Mouse (Mus musculus): ENCODE measurements around the gene Rnaset2a. TPM values are rescaled to one million over a fixed set of nuclear protein-coding genes. Genes with fewer than 3 reads are reported as not detected.
"Not testable (repeated sequence)": the region's sequence is repeated elsewhere in the genome, so short reads cannot be mapped to it uniquely, and the experiment has no call there.

Rnaset2a gene
- 1 to 10 TPM; 6.2 to 6.8 TPM for total RNA-seq (2021)
- long read RNA-seq, transcript Rnaset2a-201 (9 exons, 1,793 nt), result major isoform, 28 of 29 reads
- long read RNA-seq, partial matches to known transcripts, result 0 of 29 reads
- long read RNA-seq, other reads (novel, unspliced or antisense), result 0 of 29 reads

DNA sequence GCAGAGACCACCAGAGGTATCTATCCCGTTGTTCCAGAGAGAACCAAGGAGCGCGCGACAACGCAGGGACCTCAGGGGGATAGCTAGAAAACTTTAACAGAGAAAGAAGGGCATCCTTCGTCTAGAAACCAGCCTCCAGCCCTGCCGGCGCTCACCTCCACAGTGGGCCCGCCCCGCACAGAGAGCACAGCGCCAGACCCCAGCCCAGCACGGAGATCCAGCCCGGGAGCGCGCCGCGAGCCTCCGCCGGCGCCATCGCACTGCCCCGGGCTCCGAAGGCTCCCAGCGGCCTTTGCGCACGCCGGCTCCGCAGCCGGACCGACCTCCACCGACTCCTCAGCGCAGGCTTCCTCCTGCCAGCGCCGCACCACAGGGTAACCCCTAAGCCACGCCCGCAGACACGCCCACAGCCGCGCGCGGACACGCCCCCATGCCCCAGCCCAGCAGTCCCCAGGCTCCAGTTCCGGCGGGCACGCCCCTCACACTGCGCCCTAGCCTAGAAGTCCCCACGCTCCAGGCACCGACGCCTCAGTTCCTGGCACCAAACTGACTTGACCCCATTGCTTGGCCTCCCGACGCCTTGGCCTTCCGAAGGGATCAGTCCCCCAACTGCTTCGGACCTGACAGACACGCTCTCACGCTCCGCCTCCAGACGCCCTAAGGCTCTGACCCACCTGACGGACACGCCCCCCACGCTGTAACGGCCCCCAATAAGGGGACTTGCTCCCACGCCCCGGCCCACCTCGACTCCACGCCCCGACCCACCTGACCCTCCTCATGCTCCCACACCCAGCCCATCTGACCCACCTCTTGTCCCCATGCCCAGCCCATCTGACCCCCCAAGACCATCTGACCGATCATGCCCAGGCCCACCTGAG is at the start of gene Rnaset2a, which contains the start of gene Gm49673:
Rnaset2a (minus strand) TSS at position 659 of the 878 bp plus-strand sequence.
Gm49673 (minus strand) TSS at position 350 of the 878 bp plus-strand sequence.
- not testable (repeated sequence) for DNase-seq (ENCODE audit: low spot score in 2 of 2)

GRCm38 (mm10) chr17:8197652-8198051 is 49.8 kb upstream of the Rnaset2a start:
- DNase-seq (ENCODE audit: low spot score in 2 of 2), result no peak

- no peak for DNase-seq (ENCODE audit: low spot score in 2 of 2)
Observed at GRCm38 (mm10) chr17:8195685-8196376, 47.9 kb upstream of the Rnaset2a start.

- DNase-seq (ENCODE audit: low spot score in 2 of 2), result no peak
Observed at GRCm38 (mm10) chr17:8193678-8194077, 45.8 kb upstream of the Rnaset2a start.

- no peak for DNase-seq (ENCODE audit: low spot score in 2 of 2)
Observed at GRCm38 (mm10) chr17:8184217-8184616, 36.3 kb upstream of the Rnaset2a start.

- no peak for DNase-seq (ENCODE audit: low spot score in 2 of 2)
Observed at GRCm38 (mm10) chr17:8183815-8184214, 35.9 kb upstream of the Rnaset2a start.

GRCm38 (mm10) chr17:8177090-8177489 is 29.2 kb upstream of the Rnaset2a start:
- no peak for DNase-seq (ENCODE audit: low spot score in 2 of 2)

- DNase-seq (ENCODE audit: low spot score in 2 of 2), result no peak
Observed at GRCm38 (mm10) chr17:8171081-8171480, 23.2 kb upstream of the Rnaset2a start.

DNA sequence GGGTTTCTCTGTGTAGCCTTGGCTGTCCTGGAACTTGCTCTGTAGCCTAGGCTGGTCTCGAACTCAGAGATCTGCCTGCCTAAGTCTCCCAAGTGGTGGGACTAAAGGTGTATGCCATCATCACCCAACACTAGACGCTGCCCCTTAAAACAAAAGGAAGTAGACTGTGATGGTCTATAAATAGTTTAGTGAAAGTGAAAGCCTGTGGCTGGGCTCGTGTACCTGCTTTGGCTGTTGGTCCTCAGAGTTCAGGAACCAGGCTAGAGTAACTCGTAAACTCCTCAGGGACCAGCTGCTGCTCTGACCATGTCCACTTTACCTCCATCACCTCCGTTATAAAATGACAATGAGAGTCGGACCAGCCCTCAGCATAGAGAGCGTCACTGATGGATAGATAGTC is 22.4 kb upstream of the Rnaset2a start:
- no peak for DNase-seq (ENCODE audit: low spot score in 2 of 2)

DNA sequence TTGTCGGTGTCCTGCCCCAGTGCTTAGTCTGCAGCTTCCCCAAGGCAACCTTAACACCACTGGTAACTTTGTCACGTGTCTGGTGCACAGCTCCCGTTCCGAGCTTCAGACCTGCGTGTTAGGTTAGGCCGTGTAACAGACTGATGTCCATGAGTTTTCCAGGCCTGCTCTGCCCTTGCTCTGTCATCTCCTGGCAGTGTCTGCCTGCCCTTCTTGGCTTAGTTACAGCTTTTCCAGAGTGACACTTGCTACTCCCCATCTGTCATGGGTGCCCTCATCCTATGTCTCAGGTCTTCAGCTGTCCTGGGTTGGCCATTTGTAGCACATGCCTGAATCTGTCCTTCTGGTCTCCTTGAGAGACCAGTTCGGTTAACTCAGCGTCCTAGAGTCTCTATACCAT is 19.5 kb upstream of the Rnaset2a start:
- DNase-seq (ENCODE audit: low spot score in 2 of 2), result not testable (repeated sequence)

DNA sequence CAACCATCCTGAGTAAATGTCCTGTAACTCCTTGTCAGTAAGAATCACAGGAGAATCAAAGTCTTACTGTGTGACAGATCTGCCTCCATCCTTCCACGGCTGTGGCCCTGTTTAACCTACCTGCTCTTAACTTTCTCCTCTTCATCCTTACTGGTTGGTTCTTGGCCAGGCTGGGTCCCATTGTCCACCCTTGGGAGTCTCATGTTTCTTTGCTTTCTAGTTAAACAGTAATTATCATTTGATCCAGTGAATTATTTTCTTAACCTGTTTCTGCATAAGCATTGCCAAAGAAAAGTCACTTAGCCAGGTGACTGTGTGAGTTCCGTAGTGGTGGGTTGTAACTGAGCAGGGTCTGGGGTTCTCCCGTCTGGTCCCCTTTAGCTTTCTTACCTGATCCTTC is 18.6 kb upstream of the Rnaset2a start:
- DNase-seq (ENCODE audit: low spot score in 2 of 2), result not testable (repeated sequence)

- DNase-seq (ENCODE audit: low spot score in 2 of 2), result not testable (repeated sequence)
Observed at GRCm38 (mm10) chr17:8165977-8166376, 18.1 kb upstream of the Rnaset2a start.

DNA sequence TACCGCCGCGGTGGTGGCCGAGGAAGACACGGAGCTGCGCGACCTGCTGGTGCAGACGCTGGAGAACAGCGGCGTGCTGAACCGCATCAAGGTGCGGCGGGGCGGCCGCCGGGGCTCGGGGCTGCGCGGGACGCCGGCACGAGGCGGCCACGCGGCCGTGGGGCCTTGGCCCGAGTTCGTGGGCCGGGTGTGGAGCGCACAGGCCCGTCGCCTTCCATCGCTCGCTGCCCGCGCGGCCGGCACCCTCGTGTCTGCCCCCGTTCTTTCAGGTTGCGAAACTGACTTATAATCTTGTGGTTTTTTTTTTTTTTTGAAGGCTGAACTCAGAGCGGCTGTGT is 17.7 kb upstream of the Rnaset2a start:
- peak in 1 of 2 experiments; percentile 51 for DNase-seq (ENCODE audit: low spot score in 2 of 2)

- peak; percentile 74 to 77 for DNase-seq (ENCODE audit: low spot score in 2 of 2)
Observed at GRCm38 (mm10) chr17:8164701-8165607, 17.1 kb upstream of the Rnaset2a start, which contains the start of gene Fgfr1op. Gene Fgfr1op (plus strand): TSS chr17:8165501.

DNA sequence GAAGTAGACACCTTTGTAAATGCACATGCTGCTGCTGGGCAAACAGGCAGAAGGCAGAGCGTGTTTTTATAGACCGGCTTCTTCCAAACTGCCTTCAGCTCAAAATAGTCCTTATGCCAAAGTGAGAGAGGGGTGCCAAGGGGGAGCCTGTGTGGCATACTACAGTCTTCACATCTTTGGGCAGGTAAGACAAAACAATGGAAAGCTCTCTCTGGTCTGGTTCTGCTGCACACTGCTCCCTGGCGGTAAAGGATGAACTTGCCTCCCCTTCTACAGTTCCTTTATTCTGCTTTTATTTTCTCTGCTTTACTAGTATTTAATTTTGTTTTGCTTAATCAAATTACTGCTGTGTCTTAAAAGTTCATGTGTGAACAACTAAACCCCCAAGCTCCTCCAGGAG is 13.1 kb upstream of the Rnaset2a start:
- peak; percentile 49 to 62 for DNase-seq (ENCODE audit: low spot score in 2 of 2)

DNA sequence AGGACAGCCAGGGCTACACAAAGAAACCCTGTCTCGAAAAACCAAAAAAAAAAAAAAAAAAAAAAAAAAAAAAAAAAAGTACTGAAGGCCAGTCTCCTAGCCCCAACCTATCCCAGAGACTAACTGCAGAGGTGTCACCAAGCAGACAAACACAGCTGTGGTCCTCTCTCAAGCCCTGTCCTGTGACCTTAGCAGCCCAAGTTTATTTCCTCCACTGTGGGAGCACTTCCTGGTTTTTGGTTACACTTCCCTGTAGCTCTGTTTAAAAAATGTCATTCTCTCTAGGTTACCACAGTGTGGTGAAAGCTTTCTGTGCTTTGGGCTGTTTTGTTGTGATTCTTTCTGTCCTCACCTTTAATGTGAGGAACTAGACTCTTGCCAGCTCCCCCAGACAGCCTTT is 10.7 kb upstream of the Rnaset2a start:
- DNase-seq (ENCODE audit: low spot score in 2 of 2), result not testable (repeated sequence)

DNA sequence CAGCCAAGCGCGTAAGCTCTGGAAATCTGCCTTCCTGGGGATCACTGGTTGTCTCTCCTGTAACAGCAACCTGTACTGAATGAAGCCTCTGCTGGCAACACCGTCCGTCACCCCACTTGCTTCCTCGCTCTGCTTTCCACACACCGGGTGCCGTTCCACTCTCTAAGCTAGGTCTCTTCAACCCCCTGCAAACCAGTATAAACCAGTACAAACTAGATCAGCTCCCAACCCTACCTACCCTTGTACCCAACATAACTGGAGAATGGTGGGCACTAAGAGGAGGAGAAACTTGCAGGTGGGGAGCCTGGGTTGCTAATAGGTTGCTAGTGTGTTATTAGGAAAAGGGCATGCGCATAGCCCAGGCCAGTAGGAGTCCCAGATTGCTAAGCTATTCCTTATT is 8.1 kb upstream of the Rnaset2a start:
- DNase-seq (ENCODE audit: low spot score in 2 of 2), result not testable (repeated sequence)

- not testable (repeated sequence) for DNase-seq (ENCODE audit: low spot score in 2 of 2)
Observed at GRCm38 (mm10) chr17:8155010-8155409, 7.1 kb upstream of the Rnaset2a start.

- DNase-seq (ENCODE audit: low spot score in 2 of 2), result not testable (repeated sequence)
Observed at GRCm38 (mm10) chr17:8146931-8147330, 966 bp downstream of the Rnaset2a start.

DNA sequence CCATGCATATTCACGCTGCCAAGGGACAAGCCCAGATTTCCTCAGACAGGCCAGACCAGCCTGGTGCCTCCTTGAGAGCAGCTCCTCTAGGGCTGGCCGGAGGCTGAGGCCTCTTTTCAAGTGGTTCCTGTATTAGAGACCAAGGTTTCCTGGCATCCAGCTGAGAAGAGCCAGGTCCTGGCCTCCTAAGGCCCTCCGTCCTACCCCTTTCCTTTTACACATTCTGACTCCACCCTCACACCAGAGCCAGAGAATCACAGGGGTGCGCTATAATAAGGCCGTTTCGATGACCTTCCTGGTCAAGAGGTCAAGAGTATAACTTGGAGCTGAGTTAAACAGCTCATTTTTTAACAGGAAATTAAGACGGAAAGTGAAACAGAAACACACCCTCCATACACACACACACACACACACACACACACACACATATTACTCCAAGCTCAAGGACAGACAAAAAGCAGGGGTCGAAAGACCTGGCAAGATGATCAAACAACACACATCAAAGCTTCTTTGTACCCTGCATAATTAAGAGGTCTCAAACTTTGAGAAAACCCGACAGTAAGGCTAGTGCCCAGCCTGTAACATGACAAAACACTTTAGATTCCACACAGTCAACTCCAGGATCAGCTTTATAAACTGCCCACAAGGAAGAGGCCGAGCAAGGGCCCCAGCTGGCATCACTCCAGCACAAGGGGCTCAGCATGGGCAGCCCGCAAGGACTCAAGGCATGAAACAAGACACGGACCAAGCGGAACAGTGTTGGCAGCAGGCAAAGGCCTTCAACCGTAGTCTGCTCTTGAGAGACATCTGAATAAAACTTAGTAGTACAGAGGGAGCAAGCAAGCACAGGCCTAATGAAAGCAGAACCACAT is 3.9 kb downstream of the Rnaset2a start:
- not testable (repeated sequence) for DNase-seq (ENCODE audit: low spot score in 2 of 2)
